Mouse (Mus musculus) limb, embryonic 11.5 days (tissue): ENCODE results near the gene Gnb3. TPM values are rescaled to one million over a fixed set of nuclear protein-coding genes. Genes with fewer than 3 reads are reported as not detected.
"Not testable (repeated sequence)": the region's sequence is repeated elsewhere in the genome, so short reads cannot be mapped to it uniquely, and the experiment has no call there.

Experiments
- ATAC-seq: fragments of 200-750 bp; cut with Nextera tagmentation; 2 replicates; pipeline ENCODE4 v1.8.0; 2017; ENCODE audit warnings: low read depth; ENCODE audit not compliant: insufficient number of reproducible peaks, low FRiP score, low TSS enrichment
- DNase-seq: peaks from one replicate; pipeline ENCODE4 v3.0.0-alpha.2; 2015; ENCODE audit warnings: low spot score
- H3K27ac ChIP-seq: fragments of 300-500 bp; sonication (generic); replicated peaks from 2 replicates; pipeline ENCODE4 v1.5.1; 2014; ENCODE audit warnings: low read depth, mild to moderate bottlenecking, low read length
- H3K27me3 ChIP-seq: fragments of 300-500 bp; sonication (generic); 2 replicates; pipeline ENCODE4 v1.6.1; 2014; ENCODE audit warnings: mild to moderate bottlenecking, low read length, mixed read lengths; ENCODE audit not compliant: control insufficient read depth, insufficient read depth
- H3K36me3 ChIP-seq: fragments of 300-500 bp; sonication (generic); 2 replicates; pipeline ENCODE4 v1.6.1; 2014; ENCODE audit warnings: mild to moderate bottlenecking, low read length, moderate library complexity, mixed read lengths; ENCODE audit not compliant: control insufficient read depth, insufficient read depth
- H3K4me1 ChIP-seq: fragments of 300-500 bp; sonication (generic); 2 replicates; pipeline ENCODE4 v1.6.1; 2014; ENCODE audit warnings: low read length, mixed read lengths; ENCODE audit not compliant: control insufficient read depth, insufficient read depth
- H3K4me2 ChIP-seq: fragments of 300-500 bp; sonication (generic); 2 replicates; pipeline ENCODE4 v1.6.1; 2014; ENCODE audit warnings: low read depth, mild to moderate bottlenecking, moderate library complexity; ENCODE audit not compliant: severe bottlenecking
- H3K4me3 ChIP-seq: fragments of 300-500 bp; sonication (generic); 2 replicates; pipeline ENCODE4 v1.5.1; 2014; ENCODE audit warnings: low read depth, low read length
- H3K9ac ChIP-seq: fragments of 300-500 bp; sonication (generic); 2 replicates; pipeline ENCODE4 v1.6.1; 2014; ENCODE audit warnings: mild to moderate bottlenecking, low read length
- H3K9me3 ChIP-seq: fragments of 300-500 bp; sonication (generic); 2 replicates; pipeline ENCODE4 v1.6.1; 2016; ENCODE audit warnings: low read length; ENCODE audit not compliant: control insufficient read depth
- WGBS: fragments of 180-500 bp; shearing (Covaris S2); extraction: QIAGEN DNeasy Blood & Tissue Kit; methylation state at CpG from one replicate; pipeline ENCODE4 v1.1.7; 2014; 5-methylcytosine and 5-hydroxymethylcytosine counted together
- polyA plus RNA-seq: library from polyadenylated mRNA; unstranded; fragments of >200 nt; fragmentation: Nextera tagmentation; extraction: Ambion mirVana; gene quantifications from 2 replicates; pipeline ENCODE4 v1.2.1, GENCODE M21; 2014

The Gnb3 gene
- polyA plus RNA-seq, 1 experiment from 2014 or later, result 0.43 TPM

- DNase-seq (no peak), ATAC-seq (no peak)
- H3K27ac ChIP-seq, result no peak overlapping the region
- no peak overlapping the region for H3K4me2 ChIP-seq
- H3K36me3 ChIP-seq, result peaks cover 2% of the 10 kb centered on the region; the same call in 1 of the 2 replicates
- no peaks in the 10 kb centered on the region for H3K9me3 ChIP-seq
- 42% methylated on average over 8 of the region's 8 CpGs for WGBS
- H3K4me3 ChIP-seq, result no peak overlapping the region
- H3K4me1 ChIP-seq, result no peaks in the 10 kb centered on the region
- no peak overlapping the region for H3K9ac ChIP-seq
- H3K27me3 ChIP-seq, result no peaks in the 10 kb centered on the region
These were observed 10.5 kb upstream of the Gnb3 start for GRCm38 (mm10) chr6:124850535-124850934.

- Histone ChIP-seq H3K9me3 (no peaks in the 10 kb centered on the region), H3K4me1 (no peaks in the 10 kb centered on the region), H3K4me2 (no peak overlapping the region), H3K36me3 (peaks cover 2% of the 10 kb centered on the region; the same call in 1 of the 2 replicates), H3K4me3 (no peak overlapping the region), H3K27me3 (no peaks in the 10 kb centered on the region), H3K27ac (no peak overlapping the region), H3K9ac (no peak overlapping the region)
- ATAC-seq (peak; percentile 37), DNase-seq (peak; percentile 99)
- WGBS, result 11% methylated on average over 9 of the region's 9 CpGs
These were observed 7.2 kb upstream of the Gnb3 start for GRCm38 (mm10) chr6:124847305-124847704.

GRCm38 (mm10) chr6:124839805-124840204 lies 270 bp downstream of the Gnb3 start:
- 0 out of 2 replicates have a peak overlapping the region, but pooled peaks have one; percentile 2 for H3K4me3 ChIP-seq
- peaks cover 2% of the 10 kb centered on the region; the same call in 1 of the 2 replicates for H3K36me3 ChIP-seq
- H3K4me2 ChIP-seq, result no peak overlapping the region; the same call in 1 of the 2 replicates
- H3K9me3 ChIP-seq, result no peaks in the 10 kb centered on the region
- H3K27ac ChIP-seq, result no peak overlapping the region
- DNase-seq (no peak), ATAC-seq (no peak)
- peak overlapping the region; percentile 1; the same call in 1 of the 2 replicates for H3K9ac ChIP-seq
- no peaks in the 10 kb centered on the region for H3K27me3 ChIP-seq
- 9% methylated on average over 8 of the region's 8 CpGs for WGBS
- H3K4me1 ChIP-seq, result peaks cover 29% of the 10 kb centered on the region

GRCm38 (mm10) chr6:124836411-124836810 lies 3.7 kb downstream of the Gnb3 start:
- no peak overlapping the region for H3K27ac ChIP-seq
- H3K4me2 ChIP-seq, result no peak overlapping the region
- no peaks in the 10 kb centered on the region for H3K27me3 ChIP-seq
- H3K9me3 ChIP-seq, result no peaks in the 10 kb centered on the region
- peaks cover 20% of the 10 kb centered on the region for H3K36me3 ChIP-seq
- 80% methylated on average over 7 of the region's 7 CpGs for WGBS
- no peak overlapping the region for H3K9ac ChIP-seq
- ATAC-seq (no peak), DNase-seq (no peak)
- H3K4me1 ChIP-seq, result peaks cover 30% of the 10 kb centered on the region
- H3K4me3 ChIP-seq, result no peak overlapping the region

GRCm38 (mm10) chr6:124835531-124835930 lies 4.5 kb downstream of the Gnb3 start:
- DNase-seq (no peak), ATAC-seq (no peak)
- Histone ChIP-seq H3K9me3 (no peaks in the 10 kb centered on the region), H3K36me3 (peaks cover 19% of the 10 kb centered on the region), H3K27me3 (no peaks in the 10 kb centered on the region), H3K4me2 (no peak overlapping the region), H3K4me3 (no peak overlapping the region), H3K4me1 (peaks cover 32% of the 10 kb centered on the region), H3K9ac (peak overlapping the region; percentile 17), H3K27ac (no peak overlapping the region)
- WGBS, result 38% methylated on average over 10 of the region's 10 CpGs

GRCm38 (mm10) chr6:124834512-124835081 lies 5.5 kb downstream of the Gnb3 start:
- Histone ChIP-seq H3K4me1 (peaks cover 26% of the 10 kb centered on the region), H3K4me3 (no peak overlapping the region), H3K9me3 (no peaks in the 10 kb centered on the region), H3K4me2 (no peak overlapping the region), H3K27ac (no peak overlapping the region), H3K27me3 (no peaks in the 10 kb centered on the region), H3K9ac (peak overlapping the region; percentile 27; the same call in 1 of the 2 replicates), H3K36me3 (peaks cover 19% of the 10 kb centered on the region)
- ATAC-seq (no peak), DNase-seq (no peak)
- 85% methylated on average over 6 of the region's 6 CpGs for WGBS

- WGBS, result 92% methylated on average over 8 of the region's 8 CpGs
- peaks cover 14% of the 10 kb centered on the region; the same call in 1 of the 2 replicates for H3K4me1 ChIP-seq
- H3K36me3 ChIP-seq, result peaks cover 19% of the 10 kb centered on the region
- no peak overlapping the region for H3K4me3 ChIP-seq
- H3K4me2 ChIP-seq, result no peak overlapping the region
- no peak overlapping the region for H3K27ac ChIP-seq
- no peak overlapping the region for H3K9ac ChIP-seq
- no peaks in the 10 kb centered on the region for H3K27me3 ChIP-seq
- DNase-seq (no peak), ATAC-seq (no peak)
- no peaks in the 10 kb centered on the region for H3K9me3 ChIP-seq
These were observed 8.4 kb downstream of the Gnb3 start for GRCm38 (mm10) chr6:124831649-124832048.

GRCm38 (mm10) chr6:124831199-124831598 lies 8.9 kb downstream of the Gnb3 start:
- not testable (repeated sequence) for H3K27ac ChIP-seq, H3K9me3 ChIP-seq, H3K9ac ChIP-seq, H3K27me3 ChIP-seq, DNase-seq, ATAC-seq, H3K4me3 ChIP-seq
- 94% methylated on average over 4 of the region's 4 CpGs for WGBS
- Histone ChIP-seq H3K36me3 (peaks cover 19% of the 10 kb centered on the region), H3K4me2 (peak overlapping the region; percentile 61; the same call in 1 of the 2 replicates), H3K4me1 (peaks cover 14% of the 10 kb centered on the region; the same call in 1 of the 2 replicates)
